Mouse (Mus musculus): ENCODE results near the gene Hacd3. TPM values are rescaled to one million over a fixed set of nuclear protein-coding genes. Genes with fewer than 3 reads are reported as not detected.

Hacd3 gene
- polyA plus RNA-seq (2015; fragmentation: Nextera tagmentation; extraction: Ambion mirVana) = 50.5 and 52.3 TPM in 2 replicates

DNA sequence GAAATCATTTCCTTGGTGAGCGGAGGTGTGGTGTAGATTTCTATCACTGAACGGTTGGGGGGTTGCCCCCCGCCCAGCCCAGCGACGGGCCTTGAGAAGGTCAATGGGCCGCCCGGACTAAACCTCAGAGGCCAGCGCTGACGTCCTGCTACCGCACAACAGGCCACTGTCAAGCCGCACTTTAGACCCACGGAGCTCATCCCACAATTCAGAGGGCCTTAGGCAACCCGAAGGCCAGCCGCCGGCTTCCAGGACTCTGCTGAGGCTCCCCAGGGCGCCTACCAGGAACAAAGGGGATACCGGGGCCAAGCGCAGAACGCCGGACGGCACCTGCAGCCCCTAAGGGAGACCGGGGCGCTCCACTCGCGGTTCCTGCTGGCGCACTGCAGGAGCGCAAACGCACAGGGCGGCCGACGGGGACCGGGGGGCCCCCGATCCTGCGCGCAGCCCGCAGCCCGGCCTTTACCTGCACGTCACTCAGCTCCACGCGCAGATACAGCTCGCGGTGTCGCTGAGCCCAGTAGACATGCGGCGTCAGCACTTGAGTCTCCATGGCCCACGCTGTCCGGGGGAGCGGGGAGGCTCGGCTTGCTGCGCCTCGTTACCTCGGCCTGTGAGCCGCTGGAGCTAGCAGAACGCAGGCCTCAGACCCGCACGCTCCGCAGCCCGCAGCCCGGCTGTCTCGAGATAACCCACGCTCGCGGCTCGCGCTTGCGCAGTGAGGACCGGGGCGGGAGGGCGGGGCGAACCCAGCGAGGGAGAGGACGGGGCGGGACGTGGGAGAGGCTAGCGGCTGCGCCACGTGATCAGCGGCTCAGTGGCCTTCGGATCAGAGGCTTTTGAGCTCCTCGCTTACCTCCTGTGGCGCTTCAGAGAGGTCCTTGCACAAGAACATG, at the start of gene Hacd3:
TSS of gene Hacd3 (minus strand) at position 703 of the 896 bp plus-strand sequence.
- Histone ChIP-seq H3K27me3 (ENCODE audit: control insufficient read depth, insufficient read depth, low read length) (no peaks in the 10 kb centered on the region), H3K4me2 (ENCODE audit: low read depth, low read length) (peak within 1 kb of the TSS; percentile 88), H3K9me3 (replicated peaks; ENCODE audit: control insufficient read depth, low read length) (no peaks in the 10 kb centered on the region), H3K27ac (ENCODE audit: low read length) (peak within 1 kb of the TSS; percentile 81), H3K4me3 (ENCODE audit: low read length) (peak within 1 kb of the TSS; percentile 78), H3K36me3 (ENCODE audit: control insufficient read depth, insufficient read depth) (no peaks in the 10 kb centered on the region), H3K4me1 (ENCODE audit: control insufficient read depth, insufficient read depth, low read length) (peaks cover 27% of the 10 kb centered on the region), H3K9ac (ENCODE audit: low read length) (peak within 1 kb of the TSS; percentile 89)
- ATAC-seq (replicated peaks; ENCODE audit: extremely low read depth, insufficient read depth, low FRiP score) = peak; percentile 93
- under 1% methylated on average over 81 of the region's 81 CpGs for WGBS

DNA sequence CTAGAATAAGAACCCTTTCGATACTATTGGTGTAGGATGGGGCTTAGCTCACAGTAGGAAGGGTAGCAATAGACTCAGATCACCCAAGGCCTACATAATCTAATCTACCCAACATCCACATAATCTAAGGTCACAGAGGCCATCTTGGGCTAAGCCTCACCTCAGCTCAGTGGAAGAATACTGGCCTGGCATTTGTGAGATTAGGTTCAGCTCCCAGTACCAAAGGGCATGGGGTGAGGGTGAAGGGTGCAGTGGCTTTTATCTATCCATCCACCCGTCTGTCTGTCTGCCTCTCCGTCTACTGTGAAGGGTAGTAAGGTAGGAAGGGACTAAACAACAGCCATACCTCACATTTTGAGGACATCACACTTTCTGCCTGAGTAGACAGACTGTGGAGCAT, 49.1 kb upstream of the Hacd3 start:
- Histone ChIP-seq H3K9me3 (replicated peaks; ENCODE audit: control insufficient read depth, low read length) (no peaks in the 10 kb centered on the region), H3K4me3 (ENCODE audit: low read length) (no peak overlapping the region), H3K27me3 (ENCODE audit: control insufficient read depth, insufficient read depth, low read length) (no peaks in the 10 kb centered on the region), H3K9ac (ENCODE audit: low read length) (no peak overlapping the region), H3K36me3 (ENCODE audit: control insufficient read depth, insufficient read depth) (peaks cover 44% of the 10 kb centered on the region), H3K4me1 (ENCODE audit: control insufficient read depth, insufficient read depth, low read length) (no peaks in the 10 kb centered on the region), H3K27ac (ENCODE audit: low read length) (no peak overlapping the region), H3K4me2 (ENCODE audit: low read depth, low read length) (no peak overlapping the region)
- no peak for ATAC-seq (replicated peaks; ENCODE audit: extremely low read depth, insufficient read depth, low FRiP score)
- WGBS = 77% methylated on average over 3 of the region's 3 CpGs

DNA sequence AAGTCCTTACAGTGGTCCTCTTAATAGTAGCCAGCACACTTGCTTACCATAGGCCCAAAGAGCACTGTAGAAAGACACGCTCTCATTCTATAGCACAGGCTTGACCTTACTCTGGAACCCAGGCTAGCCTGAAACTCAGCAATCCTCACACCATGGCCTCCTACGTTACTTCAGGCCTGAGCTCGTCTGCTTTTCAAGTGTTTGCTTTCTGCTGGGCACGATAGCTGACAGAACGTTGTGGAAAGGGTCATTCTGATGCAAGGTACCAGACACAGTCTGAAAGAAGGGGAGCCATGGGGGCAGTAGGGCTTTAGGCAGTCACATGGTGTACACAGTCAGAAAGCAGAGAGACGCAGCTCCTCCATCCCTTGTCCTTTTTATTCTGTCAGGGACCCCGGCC, 42.8 kb upstream of the Hacd3 start:
- ATAC-seq (replicated peaks; ENCODE audit: extremely low read depth, insufficient read depth, low FRiP score) = no peak
- Histone ChIP-seq H3K27me3 (ENCODE audit: control insufficient read depth, insufficient read depth, low read length) (no peaks in the 10 kb centered on the region), H3K4me3 (ENCODE audit: low read length) (no peak overlapping the region), H3K36me3 (ENCODE audit: control insufficient read depth, insufficient read depth) (peaks cover 62% of the 10 kb centered on the region), H3K9me3 (replicated peaks; ENCODE audit: control insufficient read depth, low read length) (no peaks in the 10 kb centered on the region), H3K9ac (ENCODE audit: low read length) (no peak overlapping the region), H3K27ac (ENCODE audit: low read length) (no peak overlapping the region), H3K4me1 (ENCODE audit: control insufficient read depth, insufficient read depth, low read length) (no peaks in the 10 kb centered on the region), H3K4me2 (ENCODE audit: low read depth, low read length) (no peak overlapping the region)
- WGBS = 89% methylated on average over 7 of the region's 7 CpGs

DNA sequence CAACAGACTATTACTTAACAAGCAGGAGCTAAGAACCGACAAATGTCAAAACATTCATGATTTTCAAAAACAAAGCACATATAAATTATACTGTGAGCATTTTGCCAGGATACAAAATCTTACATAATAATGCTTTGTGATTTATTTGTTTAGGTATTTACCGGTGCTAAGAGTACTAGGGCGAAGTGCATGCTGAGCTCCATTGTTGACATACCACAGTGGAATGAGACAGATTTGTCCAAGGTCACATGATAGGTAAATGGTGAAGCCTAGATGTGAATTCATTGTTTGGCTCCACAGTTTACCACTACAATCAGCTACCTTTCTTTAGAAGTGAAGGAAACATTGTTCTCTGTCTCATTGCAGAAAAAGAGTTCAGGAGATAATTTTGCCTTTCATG, 29.5 kb upstream of the Hacd3 start:
- 93% methylated on average over 3 of the region's 3 CpGs for WGBS
- no peak overlapping the region for H3K4me3 ChIP-seq (ENCODE audit: low read length)
- no peak overlapping the region for H3K9ac ChIP-seq (ENCODE audit: low read length)
- H3K36me3 ChIP-seq (ENCODE audit: control insufficient read depth, insufficient read depth) = peaks cover 59% of the 10 kb centered on the region
- no peaks in the 10 kb centered on the region for H3K9me3 ChIP-seq (replicated peaks; ENCODE audit: control insufficient read depth, low read length)
- no peak overlapping the region for H3K4me2 ChIP-seq (ENCODE audit: low read depth, low read length)
- no peaks in the 10 kb centered on the region for H3K4me1 ChIP-seq (ENCODE audit: control insufficient read depth, insufficient read depth, low read length)
- no peak overlapping the region for H3K27ac ChIP-seq (ENCODE audit: low read length)
- ATAC-seq (replicated peaks; ENCODE audit: extremely low read depth, insufficient read depth, low FRiP score) = no peak
- H3K27me3 ChIP-seq (ENCODE audit: control insufficient read depth, insufficient read depth, low read length) = no peaks in the 10 kb centered on the region

DNA sequence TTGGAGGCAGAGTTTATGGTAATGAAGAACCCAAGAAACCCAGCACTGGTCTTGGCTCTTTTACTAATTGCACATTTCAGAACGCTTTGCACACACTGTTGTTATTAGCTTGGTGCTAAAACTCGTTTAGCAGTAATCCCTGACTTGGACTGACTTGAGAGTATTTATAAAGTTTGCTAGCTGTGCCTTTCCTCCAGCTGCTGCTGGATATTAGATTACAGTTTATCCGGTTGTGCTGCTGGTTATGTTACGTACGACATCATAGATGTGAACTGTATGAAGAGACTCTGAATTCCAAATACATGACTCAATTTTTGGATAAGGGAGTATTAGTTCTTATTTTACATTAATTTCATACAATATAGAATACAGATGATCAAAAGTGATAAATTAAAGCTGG, 27.9 kb upstream of the Hacd3 start:
- H3K36me3 ChIP-seq (ENCODE audit: control insufficient read depth, insufficient read depth) = peaks cover 57% of the 10 kb centered on the region
- no peak overlapping the region for H3K4me3 ChIP-seq (ENCODE audit: low read length)
- WGBS = 91% methylated on average over 5 of the region's 5 CpGs
- ATAC-seq (replicated peaks; ENCODE audit: extremely low read depth, insufficient read depth, low FRiP score) = no peak
- H3K4me2 ChIP-seq (ENCODE audit: low read depth, low read length) = no peak overlapping the region
- H3K9ac ChIP-seq (ENCODE audit: low read length) = no peak overlapping the region
- no peaks in the 10 kb centered on the region for H3K9me3 ChIP-seq (replicated peaks; ENCODE audit: control insufficient read depth, low read length)
- no peak overlapping the region for H3K27ac ChIP-seq (ENCODE audit: low read length)
- H3K27me3 ChIP-seq (ENCODE audit: control insufficient read depth, insufficient read depth, low read length) = no peaks in the 10 kb centered on the region
- H3K4me1 ChIP-seq (ENCODE audit: control insufficient read depth, insufficient read depth, low read length) = no peaks in the 10 kb centered on the region

DNA sequence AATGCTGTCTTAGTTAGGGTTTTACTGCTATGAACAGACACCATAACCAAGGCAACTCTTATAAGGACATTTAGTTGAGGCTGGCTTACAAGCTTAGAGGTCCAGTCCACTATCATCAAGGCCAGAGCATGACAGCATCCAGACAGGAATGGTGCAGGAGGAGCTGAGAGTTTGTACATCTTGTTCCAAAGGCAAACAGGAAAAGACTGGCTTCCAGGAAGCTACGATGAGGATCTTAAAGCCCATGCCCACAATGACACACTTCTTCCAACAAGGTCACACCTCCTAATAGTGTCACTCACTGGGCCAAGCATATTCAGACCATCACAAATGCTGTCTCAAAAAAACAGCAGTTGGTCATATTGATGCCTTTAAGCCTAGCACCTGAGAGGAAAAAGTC, 25.5 kb upstream of the Hacd3 start:
- 85% methylated on average over 1 of the region's 1 CpGs for WGBS
- Histone ChIP-seq H3K4me2 (ENCODE audit: low read depth, low read length) (no peak overlapping the region), H3K4me1 (ENCODE audit: control insufficient read depth, insufficient read depth, low read length) (no peaks in the 10 kb centered on the region), H3K4me3 (ENCODE audit: low read length) (no peak overlapping the region), H3K9me3 (replicated peaks; ENCODE audit: control insufficient read depth, low read length) (no peaks in the 10 kb centered on the region), H3K9ac (ENCODE audit: low read length) (no peak overlapping the region), H3K27ac (ENCODE audit: low read length) (no peak overlapping the region), H3K27me3 (ENCODE audit: control insufficient read depth, insufficient read depth, low read length) (no peaks in the 10 kb centered on the region), H3K36me3 (ENCODE audit: control insufficient read depth, insufficient read depth) (peaks cover 64% of the 10 kb centered on the region)
- ATAC-seq (replicated peaks; ENCODE audit: extremely low read depth, insufficient read depth, low FRiP score) = no peak

DNA sequence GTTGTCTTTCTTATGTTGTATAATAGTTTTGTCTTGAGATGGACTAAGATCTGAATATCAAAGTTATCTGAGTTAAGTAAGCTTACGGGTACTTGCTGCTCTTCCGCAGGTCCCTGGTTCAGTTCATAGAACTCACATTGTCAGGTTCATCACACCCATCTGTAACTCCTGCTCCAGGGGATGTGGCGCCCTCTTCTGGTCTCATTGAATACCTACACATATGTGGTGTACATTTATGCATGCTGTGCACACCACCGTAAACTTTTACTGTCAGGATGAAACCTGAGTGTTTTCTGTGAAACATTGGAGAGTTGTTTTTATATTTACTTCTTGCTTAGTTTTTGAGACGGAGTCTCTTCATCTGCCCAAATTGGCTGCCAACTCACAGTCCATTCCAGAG, 19.9 kb upstream of the Hacd3 start:
- Histone ChIP-seq H3K9ac (ENCODE audit: low read length) (no peak overlapping the region), H3K36me3 (ENCODE audit: control insufficient read depth, insufficient read depth) (peaks cover 58% of the 10 kb centered on the region), H3K27me3 (ENCODE audit: control insufficient read depth, insufficient read depth, low read length) (no peaks in the 10 kb centered on the region), H3K4me2 (ENCODE audit: low read depth, low read length) (no peak overlapping the region), H3K4me1 (ENCODE audit: control insufficient read depth, insufficient read depth, low read length) (peaks cover 1% of the 10 kb centered on the region; the same call in 1 of the 2 replicates), H3K9me3 (replicated peaks; ENCODE audit: control insufficient read depth, low read length) (0 out of 2 replicates have a peak, but pooled peaks cover 2% of the 10 kb centered on the region), H3K27ac (ENCODE audit: low read length) (no peak overlapping the region), H3K4me3 (ENCODE audit: low read length) (no peak overlapping the region)
- ATAC-seq (replicated peaks; ENCODE audit: extremely low read depth, insufficient read depth, low FRiP score) = no peak
- WGBS = 98% methylated on average over 5 of the region's 5 CpGs

DNA sequence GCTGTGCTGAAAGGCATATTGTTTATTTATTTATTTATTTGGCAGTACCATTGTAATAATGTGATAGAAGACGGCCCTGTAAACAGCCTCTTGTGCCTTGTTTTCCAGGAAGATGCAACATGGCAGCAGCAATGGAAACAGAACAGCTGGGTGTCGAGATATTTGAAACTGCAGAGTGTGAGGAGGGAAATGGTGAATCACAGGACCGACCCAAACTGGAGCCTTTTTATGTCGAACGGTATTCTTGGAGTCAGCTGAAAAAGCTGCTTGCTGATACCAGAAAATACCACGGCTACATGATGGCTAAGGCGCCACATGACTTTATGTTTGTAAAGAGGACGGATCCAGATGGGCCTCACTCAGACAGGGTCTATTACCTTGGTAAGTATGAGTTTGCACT, 15.4 kb upstream of the Hacd3 start:
- no peak overlapping the region for H3K4me2 ChIP-seq (ENCODE audit: low read depth, low read length)
- no peak for ATAC-seq (replicated peaks; ENCODE audit: extremely low read depth, insufficient read depth, low FRiP score)
- H3K27ac ChIP-seq (ENCODE audit: low read length) = no peak overlapping the region
- 80% methylated on average over 8 of the region's 8 CpGs for WGBS
- H3K9me3 ChIP-seq (replicated peaks; ENCODE audit: control insufficient read depth, low read length) = 0 out of 2 replicates have a peak, but pooled peaks cover 2% of the 10 kb centered on the region
- peaks cover 11% of the 10 kb centered on the region for H3K4me1 ChIP-seq (ENCODE audit: control insufficient read depth, insufficient read depth, low read length)
- peaks cover 28% of the 10 kb centered on the region for H3K36me3 ChIP-seq (ENCODE audit: control insufficient read depth, insufficient read depth)
- H3K9ac ChIP-seq (ENCODE audit: low read length) = no peak overlapping the region
- no peak overlapping the region for H3K4me3 ChIP-seq (ENCODE audit: low read length)
- H3K27me3 ChIP-seq (ENCODE audit: control insufficient read depth, insufficient read depth, low read length) = no peaks in the 10 kb centered on the region

DNA sequence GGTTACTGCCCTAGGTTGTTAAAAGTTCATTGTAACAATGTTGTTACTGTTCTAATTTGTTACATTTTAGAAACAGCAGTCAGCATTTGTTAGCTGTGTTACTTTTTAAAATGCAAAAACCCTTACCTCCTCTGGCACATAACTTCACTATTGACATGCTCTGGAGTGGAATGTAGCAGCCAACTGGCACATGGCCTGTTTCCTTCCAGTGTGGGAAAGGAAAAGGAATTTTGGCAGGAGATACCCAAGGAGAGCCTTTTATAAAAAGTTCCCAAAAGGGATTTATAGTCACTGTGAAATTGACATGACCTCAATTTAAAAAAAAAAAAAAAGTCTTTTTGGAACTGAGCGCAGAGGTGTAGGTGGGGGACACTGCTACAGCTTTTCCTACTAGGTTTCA, 15.0 kb upstream of the Hacd3 start:
- Histone ChIP-seq H3K4me1 (ENCODE audit: control insufficient read depth, insufficient read depth, low read length) (peaks cover 12% of the 10 kb centered on the region), H3K27ac (ENCODE audit: low read length) (peak overlapping the region; percentile 7; the same call in 1 of the 2 replicates), H3K4me3 (ENCODE audit: low read length) (no peak overlapping the region), H3K36me3 (ENCODE audit: control insufficient read depth, insufficient read depth) (peaks cover 26% of the 10 kb centered on the region), H3K9me3 (replicated peaks; ENCODE audit: control insufficient read depth, low read length) (0 out of 2 replicates have a peak, but pooled peaks cover 2% of the 10 kb centered on the region), H3K9ac (ENCODE audit: low read length) (no peak overlapping the region), H3K4me2 (ENCODE audit: low read depth, low read length) (no peak overlapping the region), H3K27me3 (ENCODE audit: control insufficient read depth, insufficient read depth, low read length) (no peaks in the 10 kb centered on the region)
- WGBS = 85% methylated on average over 1 of the region's 1 CpGs
- ATAC-seq (replicated peaks; ENCODE audit: extremely low read depth, insufficient read depth, low FRiP score) = no peak
